Mouse (Mus musculus) left cerebral cortex, postnatal 14 days (tissue): ENCODE measurements around the gene 2210011C24Rik. TPM values are rescaled to one million over a fixed set of nuclear protein-coding genes. Genes with fewer than 3 reads are reported as not detected.

Experiments used
- DNase-seq, 2 experiments: peaks; one replicate each; pipeline ENCODE4 v3.0.0; 2021 to 2022; ENCODE audit warnings: low spot score in 2 of 2, mixed read lengths in 1 of 2
- intact Hi-C: fragments of 180-260 bp; cut with DNase I; formaldehyde crosslinking; loops from one replicate; pipeline ENCODE4 v1.15.1; 2025
- long read RNA-seq, 2 experiments: library from polyadenylated mRNA; stranded (forward); transcript quantifications; one replicate each; pipeline ENCODE4 v2.0.0; 2021
- total RNA-seq, 2 experiments: library from RNA; stranded (reverse); gene quantifications; 2 replicates each; pipeline ENCODE4 v1.2.3; 2021

2210011C24Rik gene
- 1 to 10 TPM; 1.4 to 2.1 TPM for total RNA-seq
- long read RNA-seq, experiment 1, partial matches to known transcripts = 1 of 2 reads
- long read RNA-seq, experiment 1, other reads (novel, unspliced or antisense) = 0 of 2 reads
- long read RNA-seq, experiment 2, partial matches to known transcripts = 0 of 5 reads
- long read RNA-seq, experiment 2, other reads (novel, unspliced or antisense) = 1 of 5 reads

- intact Hi-C loops = loop anchor here (10.0 kb wide), 2 partner anchors 273 to 753 kb away; no protein-coding TSS in a partner anchor
- DNase-seq = no peak
Measured at GRCm38 (mm10) chr8:84011705-84012498, at the start of gene 2210011C24Rik. 2210011C24Rik (minus strand) TSS chr8:84012171.

GRCm38 (mm10) chr8:84060245-84060644 is 48.3 kb upstream of the 2210011C24Rik start:
- intact Hi-C loops = no loop called here
- no peak for DNase-seq

- DNase-seq = no peak
- intact Hi-C loops = no loop called here
Measured at GRCm38 (mm10) chr8:84059226-84059625, 47.3 kb upstream of the 2210011C24Rik start.

GRCm38 (mm10) chr8:84057827-84058226 is 45.9 kb upstream of the 2210011C24Rik start:
- no peak for DNase-seq
- intact Hi-C loops = no loop called here

GRCm38 (mm10) chr8:84053229-84053628 is 41.3 kb upstream of the 2210011C24Rik start:
- DNase-seq = no peak
- intact Hi-C loops = no loop called here

- DNase-seq = no peak
- intact Hi-C loops = no loop called here
Measured at GRCm38 (mm10) chr8:84052746-84053145, 40.8 kb upstream of the 2210011C24Rik start.

- DNase-seq = no peak
- intact Hi-C loops = no loop called here
Measured at GRCm38 (mm10) chr8:84048171-84048570, 36.2 kb upstream of the 2210011C24Rik start.

- intact Hi-C loops = no loop called here
Measured at GRCm38 (mm10) chr8:84046505-84046904, 34.5 kb upstream of the 2210011C24Rik start.

GRCm38 (mm10) chr8:84044900-84045299 is 32.9 kb upstream of the 2210011C24Rik start, which contains the start of gene Rln3:
Rln3 (minus strand) TSS chr8:84045000.
- DNase-seq = no peak
- intact Hi-C loops = no loop called here

More at GRCm38 (mm10) chr8:84046505-84046904, 34.5 kb upstream of the 2210011C24Rik start:
- no peak for DNase-seq

- no peak for DNase-seq
- intact Hi-C loops = no loop called here
Measured at GRCm38 (mm10) chr8:84044103-84044502, 32.1 kb upstream of the 2210011C24Rik start.

GRCm38 (mm10) chr8:84042948-84043342 is 31.0 kb upstream of the 2210011C24Rik start:
- intact Hi-C loops = no loop called here
- no peak for DNase-seq

- intact Hi-C loops = no loop called here
Measured at GRCm38 (mm10) chr8:84042066-84042947, 30.3 kb upstream of the 2210011C24Rik start, which contains the start of gene Il27ra. Il27ra (minus strand) TSS chr8:84042589.

GRCm38 (mm10) chr8:84039050-84039449 is 27.1 kb upstream of the 2210011C24Rik start:
- peak; percentile 61 to 83 for DNase-seq
- intact Hi-C loops = loop anchor here (10.0 kb wide), 1 partner anchor 316 kb away; no protein-coding TSS in a partner anchor

More at GRCm38 (mm10) chr8:84042066-84042947, 30.3 kb upstream of the 2210011C24Rik start, which contains the start of gene Il27ra:
- peak in 1 of 2 experiments; percentile 36 for DNase-seq

GRCm38 (mm10) chr8:84038015-84038414 is 26.0 kb upstream of the 2210011C24Rik start:
- intact Hi-C loops = loop anchor here (10.0 kb wide), 1 partner anchor 317 kb away; no protein-coding TSS in a partner anchor
- DNase-seq = no peak

GRCm38 (mm10) chr8:84032777-84033176 is 20.8 kb upstream of the 2210011C24Rik start:
- no peak for DNase-seq
- intact Hi-C loops = loop anchor here (10.0 kb wide), 1 partner anchor 322 kb away; no protein-coding TSS in a partner anchor

- DNase-seq = no peak
- intact Hi-C loops = no loop called here
Measured at GRCm38 (mm10) chr8:84029272-84029671, 17.3 kb upstream of the 2210011C24Rik start.

GRCm38 (mm10) chr8:84027449-84027848 is 15.5 kb upstream of the 2210011C24Rik start:
- intact Hi-C loops = no loop called here
- DNase-seq = no peak

GRCm38 (mm10) chr8:84025863-84026262 is 13.9 kb upstream of the 2210011C24Rik start:
- DNase-seq = no peak

GRCm38 (mm10) chr8:84024171-84024570 is 12.2 kb upstream of the 2210011C24Rik start:
- intact Hi-C loops = no loop called here
- DNase-seq = peak in 1 of 2 experiments; percentile 33

More at GRCm38 (mm10) chr8:84025863-84026262, 13.9 kb upstream of the 2210011C24Rik start:
- intact Hi-C loops = no loop called here
